Mouse (Mus musculus) forebrain, embryonic 11.5 days (tissue): ENCODE measurements around the gene Axin1. TPM values are rescaled to one million over a fixed set of nuclear protein-coding genes. Genes with fewer than 3 reads are reported as not detected.
A peak's percentile ranks its signal among the peaks of the same experiment; 100 is the strongest.

Experiments
- ATAC-seq: fragments of 200-750 bp; cut with Nextera tagmentation; replicated peaks from 2 replicates; pipeline ENCODE4 v1.8.0; 2017; ENCODE audit warnings: moderate TSS enrichment; ENCODE audit not compliant: low FRiP score
- DNase-seq: peaks from one replicate; pipeline ENCODE4 v3.0.0-alpha.2; 2017; ENCODE audit warnings: low spot score
- H3K27ac ChIP-seq: fragments of 300-500 bp; sonication (generic); 2 replicates; pipeline ENCODE4 v1.5.1; 2014; ENCODE audit warnings: low read depth, low read length
- H3K27me3 ChIP-seq: fragments of 300-500 bp; sonication (generic); 2 replicates; pipeline ENCODE4 v1.6.1; 2014; ENCODE audit warnings: mild to moderate bottlenecking, low read length, mixed read lengths; ENCODE audit not compliant: control insufficient read depth, insufficient read depth
- H3K36me3 ChIP-seq: fragments of 300-500 bp; sonication (generic); 2 replicates; pipeline ENCODE4 v1.6.1; 2014; ENCODE audit warnings: mild to moderate bottlenecking, low read length, moderate library complexity, mixed read lengths; ENCODE audit not compliant: control insufficient read depth, insufficient read depth
- H3K4me1 ChIP-seq: fragments of 300-500 bp; sonication (generic); replicated peaks from 2 replicates; pipeline ENCODE4 v1.6.1; 2014; ENCODE audit warnings: low read length, mixed read lengths; ENCODE audit not compliant: control insufficient read depth, insufficient read depth
- H3K4me2 ChIP-seq: fragments of 300-500 bp; sonication (generic); 2 replicates; pipeline ENCODE4 v1.6.1; 2014; ENCODE audit warnings: low read depth, mild to moderate bottlenecking, low read length, moderate library complexity, mixed read lengths; ENCODE audit not compliant: severe bottlenecking
- H3K4me3 ChIP-seq: fragments of 300-500 bp; sonication (generic); 2 replicates; pipeline ENCODE4 v1.5.1; 2014; ENCODE audit warnings: low read depth, low read length
- H3K9ac ChIP-seq: fragments of 300-500 bp; sonication (generic); 2 replicates; pipeline ENCODE4 v1.6.1; 2014; ENCODE audit warnings: low read length
- H3K9me3 ChIP-seq: fragments of 300-500 bp; sonication (generic); 2 replicates; pipeline ENCODE4 v1.6.1; 2016; ENCODE audit warnings: low read length, mixed read lengths; ENCODE audit not compliant: control insufficient read depth
- WGBS: fragments of 180-500 bp; shearing (Covaris S2); extraction: QIAGEN DNeasy Blood & Tissue Kit; methylation state at CpG from one replicate; pipeline ENCODE4 v1.1.7; 2014; 5-methylcytosine and 5-hydroxymethylcytosine counted together
- polyA plus RNA-seq: library from polyadenylated mRNA; unstranded; fragments of >200 nt; fragmentation: Nextera tagmentation; extraction: Ambion mirVana; gene quantifications from 2 replicates; pipeline ENCODE4 v1.2.1, GENCODE M21; 2014

The Axin1 gene
- polyA plus RNA-seq, 1 experiment from 2014 or later = 19.1 TPM

DNA sequence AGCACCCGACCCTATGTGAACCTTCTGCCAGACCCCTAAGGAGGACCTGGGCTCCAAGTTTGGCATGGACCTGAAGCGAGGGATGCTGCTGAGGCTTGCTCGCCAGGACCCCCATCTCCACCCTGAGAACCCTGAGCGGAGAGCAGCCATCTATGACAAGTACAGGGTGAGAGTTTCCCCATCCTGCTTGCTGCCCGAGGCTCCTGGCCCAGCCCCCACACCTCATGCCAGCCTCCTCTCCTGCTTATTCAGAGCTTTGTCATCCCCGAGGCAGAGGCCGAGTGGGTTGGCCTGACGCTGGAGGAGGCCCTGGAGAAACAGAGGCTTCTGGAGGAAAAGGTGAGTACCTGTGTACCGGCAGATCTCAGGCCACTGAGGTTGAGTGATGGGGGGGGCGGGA is 13.3 kb upstream of the Axin1 start:
- WGBS = 94% methylated on average over 10 of the region's 10 CpGs
- ATAC-seq = no peak

GRCm38 (mm10) chr17:26131062-26131732 is 7.3 kb upstream of the Axin1 start:
- peaks cover 3% of the 10 kb centered on the region; the same call in 1 of the 2 replicates for H3K36me3 ChIP-seq
- peak; percentile 58; the same call in 1 of the 2 replicates for ATAC-seq
- H3K4me2 ChIP-seq = no peak overlapping the region

More for the DNA sequence above, 13.3 kb upstream of the Axin1 start:
- no peak for DNase-seq
- no peak overlapping the region for H3K4me2 ChIP-seq
- no peaks in the 10 kb centered on the region for H3K9me3 ChIP-seq
- H3K4me3 ChIP-seq = no peak overlapping the region
- H3K4me1 ChIP-seq = peaks cover 7% of the 10 kb centered on the region
- H3K9ac ChIP-seq = no peak overlapping the region
- H3K36me3 ChIP-seq = peaks cover 6% of the 10 kb centered on the region; the same call in 1 of the 2 replicates
- no peak overlapping the region for H3K27ac ChIP-seq
- no peaks in the 10 kb centered on the region for H3K27me3 ChIP-seq

DNA sequence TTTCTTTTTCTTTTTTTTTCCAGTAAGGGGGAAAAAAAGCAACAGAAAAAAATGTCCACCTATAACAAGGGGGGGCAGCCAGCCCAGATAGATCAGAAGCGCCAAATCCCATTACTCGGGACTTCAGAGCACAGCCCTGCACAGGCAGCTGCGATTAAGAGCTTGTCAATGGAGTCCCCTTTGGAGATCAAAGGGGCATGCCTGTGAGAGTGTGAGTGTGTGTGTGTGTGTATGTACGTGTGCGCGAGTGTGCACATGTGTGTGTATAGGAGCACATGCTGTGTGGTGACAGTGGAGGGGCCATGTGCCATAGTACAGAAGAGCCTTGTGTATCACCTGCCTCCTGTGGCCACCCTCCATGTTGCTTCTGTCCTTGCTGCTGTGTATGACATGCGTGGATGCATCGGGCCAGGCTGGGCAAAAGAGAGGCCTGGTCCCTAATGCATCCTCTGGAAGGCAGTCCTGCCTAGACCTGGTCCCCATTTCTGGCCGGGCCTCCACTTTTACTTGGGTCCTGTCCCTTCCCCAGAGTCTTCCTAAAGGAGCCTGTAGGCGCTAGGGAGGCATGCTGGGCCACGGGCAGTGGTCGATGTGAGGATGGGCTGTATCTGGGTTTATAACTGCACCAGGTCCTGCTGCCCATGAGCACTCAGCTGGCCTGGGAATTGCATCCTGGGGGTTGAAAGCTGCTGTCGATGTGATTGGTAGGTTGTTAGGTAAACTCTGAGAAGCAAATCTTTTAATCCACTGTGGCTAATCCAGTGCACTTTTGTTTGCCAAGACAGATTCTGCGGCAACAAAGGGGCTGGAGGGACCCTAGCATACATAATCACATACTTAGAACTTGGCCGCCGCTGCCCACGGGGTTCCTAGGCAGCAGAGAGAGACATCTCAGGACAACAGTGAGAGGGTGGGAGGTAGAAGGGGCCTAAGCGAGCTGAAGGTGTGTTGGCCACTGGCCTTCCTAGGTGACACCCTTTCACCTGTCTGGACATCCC is 6.3 kb upstream of the Axin1 start:
- WGBS = 77% methylated on average over 18 of the region's 18 CpGs
- ATAC-seq = no peak
- H3K36me3 ChIP-seq = peaks cover 3% of the 10 kb centered on the region; the same call in 1 of the 2 replicates
- H3K4me2 ChIP-seq = no peak overlapping the region
- no peaks in the 10 kb centered on the region; the same call in 1 of the 2 replicates for H3K4me1 ChIP-seq
- no peak overlapping the region for H3K9ac ChIP-seq
- no peaks in the 10 kb centered on the region for H3K27me3 ChIP-seq
- H3K4me3 ChIP-seq = peak overlapping the region; percentile 1; the same call in 1 of the 2 replicates
- DNase-seq = no peak
- H3K9me3 ChIP-seq = no peaks in the 10 kb centered on the region
- peak overlapping the region; percentile 37; the same call in 1 of the 2 replicates for H3K27ac ChIP-seq

More at GRCm38 (mm10) chr17:26131062-26131732, 7.3 kb upstream of the Axin1 start:
- Histone ChIP-seq H3K4me1 (no peaks in the 10 kb centered on the region; the same call in 1 of the 2 replicates), H3K9ac (no peak overlapping the region; the same call in 1 of the 2 replicates), H3K9me3 (no peaks in the 10 kb centered on the region), H3K27ac (no peak overlapping the region), H3K4me3 (peak overlapping the region; percentile 1; the same call in 1 of the 2 replicates), H3K27me3 (no peaks in the 10 kb centered on the region)
- no peak for DNase-seq
- WGBS = 80% methylated on average over 18 of the region's 18 CpGs

GRCm38 (mm10) chr17:26137106-26137750 is 1.3 kb upstream of the Axin1 start:
- DNase-seq (no peak), ATAC-seq (no peak)
- Histone ChIP-seq H3K36me3 (no peaks in the 10 kb centered on the region), H3K9ac (no peak overlapping the region; the same call in 1 of the 2 replicates), H3K27ac (no peak overlapping the region), H3K4me3 (no peak overlapping the region), H3K4me2 (no peak overlapping the region), H3K27me3 (no peaks in the 10 kb centered on the region), H3K9me3 (no peaks in the 10 kb centered on the region), H3K4me1 (peaks cover 4% of the 10 kb centered on the region; the same call in 1 of the 2 replicates)
- 92% methylated on average over 11 of the region's 11 CpGs for WGBS

- no peak for DNase-seq
- H3K9ac ChIP-seq = peak overlapping the region; percentile 57
- H3K27me3 ChIP-seq = no peaks in the 10 kb centered on the region
- H3K4me1 ChIP-seq = peaks cover 4% of the 10 kb centered on the region; the same call in 1 of the 2 replicates
- peak overlapping the region; percentile 94 for H3K4me2 ChIP-seq
- ATAC-seq = no peak
- peak overlapping the region; percentile 98 for H3K4me3 ChIP-seq
- H3K27ac ChIP-seq = peak overlapping the region; percentile 82
- no peaks in the 10 kb centered on the region for H3K36me3 ChIP-seq
- WGBS = 68% methylated on average over 2 of the region's 2 CpGs
- H3K9me3 ChIP-seq = no peaks in the 10 kb centered on the region
Observed at GRCm38 (mm10) chr17:26137751-26138130, 747 bp upstream of the Axin1 start.

- peak; percentile 77 for DNase-seq
- WGBS = under 1% methylated on average over 57 of the region's 58 CpGs
- Histone ChIP-seq H3K9me3 (no peaks in the 10 kb centered on the region), H3K9ac (peak overlapping the region; percentile 94), H3K27ac (peak overlapping the region; percentile 82), H3K4me2 (peak overlapping the region; percentile 94), H3K27me3 (no peaks in the 10 kb centered on the region), H3K4me3 (peak overlapping the region; percentile 98), H3K4me1 (peaks cover 4% of the 10 kb centered on the region; the same call in 1 of the 2 replicates), H3K36me3 (0 out of 2 replicates have a peak, but pooled peaks cover 2% of the 10 kb centered on the region)
- peak; percentile 68 for ATAC-seq
Observed at GRCm38 (mm10) chr17:26138901-26139381, 453 bp downstream of the Axin1 start.

- H3K27me3 ChIP-seq = no peaks in the 10 kb centered on the region
- peaks cover 2% of the 10 kb centered on the region; the same call in 1 of the 2 replicates for H3K36me3 ChIP-seq
- ATAC-seq (no peak), DNase-seq (no peak)
- H3K4me2 ChIP-seq = no peak overlapping the region
- peaks cover 4% of the 10 kb centered on the region; the same call in 1 of the 2 replicates for H3K4me1 ChIP-seq
- WGBS = 90% methylated on average over 4 of the region's 4 CpGs
- no peaks in the 10 kb centered on the region for H3K9me3 ChIP-seq
- H3K4me3 ChIP-seq = no peak overlapping the region
- H3K27ac ChIP-seq = no peak overlapping the region
- H3K9ac ChIP-seq = no peak overlapping the region
Observed at GRCm38 (mm10) chr17:26142796-26143195, 4.3 kb downstream of the Axin1 start.

DNA sequence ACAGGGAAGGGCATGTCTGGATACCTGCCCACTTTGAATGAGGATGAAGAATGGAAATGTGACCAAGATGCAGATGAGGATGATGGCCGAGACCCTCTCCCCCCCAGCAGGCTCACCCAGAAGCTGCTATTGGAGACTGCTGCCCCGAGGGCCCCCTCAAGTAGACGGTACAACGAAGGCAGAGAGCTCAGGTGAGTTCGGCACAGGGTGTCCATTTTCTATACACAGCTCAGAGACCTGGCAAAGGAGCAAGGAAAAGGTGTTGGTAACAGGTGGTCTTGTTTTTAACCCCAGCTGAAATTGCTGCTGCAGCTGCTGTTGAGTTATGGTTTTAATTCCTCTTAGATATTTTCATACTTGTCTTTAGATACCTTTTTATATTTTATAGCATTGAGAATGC is 4.9 kb downstream of the Axin1 start:
- Histone ChIP-seq H3K4me1 (peaks cover 4% of the 10 kb centered on the region; the same call in 1 of the 2 replicates), H3K27me3 (no peaks in the 10 kb centered on the region), H3K9me3 (no peaks in the 10 kb centered on the region), H3K27ac (no peak overlapping the region), H3K36me3 (peaks cover 2% of the 10 kb centered on the region; the same call in 1 of the 2 replicates), H3K4me2 (no peak overlapping the region), H3K4me3 (no peak overlapping the region), H3K9ac (no peak overlapping the region)
- 95% methylated on average over 5 of the region's 5 CpGs for WGBS
- DNase-seq (no peak), ATAC-seq (no peak)
